Mouse (Mus musculus) cerebellum, postnatal 10 days (tissue): ENCODE measurements at regions not wholly inside any gene's neighbourhood (a gene's known extent, or its start where the extent isn't known, plus 50 kb on each side); places are given as distances from the start of the nearest gene placed in this dataset.

Source experiments
- DNase-seq, 2 experiments: peaks; one replicate each; pipeline ENCODE4 v3.0.0; 2021; ENCODE audit warnings: mixed read lengths in 2 of 2

DNA sequence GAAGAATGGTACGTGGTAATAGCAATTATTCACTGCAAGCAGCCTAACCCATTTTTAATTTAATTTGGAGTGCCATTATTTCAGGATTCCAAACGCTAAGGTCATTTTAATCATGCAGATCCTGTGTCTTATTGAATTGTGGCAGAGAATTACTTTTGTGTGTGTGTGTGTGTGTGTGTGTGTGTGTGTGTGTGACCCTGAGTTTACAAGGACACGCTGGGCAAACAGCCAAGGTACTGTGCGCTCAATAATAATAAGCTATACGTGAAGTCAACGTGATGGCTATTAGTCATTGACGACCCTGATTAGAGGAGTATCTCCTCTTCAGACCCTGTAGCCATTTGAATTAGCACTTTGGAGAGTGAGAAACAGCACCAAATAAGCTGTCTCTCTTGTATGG is 144.1 kb downstream of the Klf7 start:
- no peak for DNase-seq

GRCm38 (mm10) chr1:63977302-63977888 is 144.7 kb downstream of the Klf7 start:
- DNase-seq, result no peak

DNA sequence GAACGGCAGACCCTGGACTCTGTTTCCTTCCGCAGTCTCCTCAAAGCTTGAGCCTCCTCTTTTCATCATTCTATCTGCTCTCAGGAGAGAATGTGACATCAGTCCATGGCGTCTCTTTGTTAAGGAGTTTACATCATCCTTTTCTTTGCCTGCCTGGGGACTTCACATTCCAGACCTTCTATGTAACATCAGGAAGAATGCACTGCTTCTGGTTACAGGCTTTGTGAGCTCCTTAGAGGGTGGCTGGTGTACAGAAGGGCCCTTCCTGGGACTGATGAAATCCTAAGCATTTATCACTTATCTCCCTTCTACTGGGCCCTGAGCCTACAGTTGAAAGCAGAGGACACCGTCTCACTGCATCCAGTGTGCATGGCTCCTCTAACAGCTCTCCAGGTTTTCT is 145.2 kb downstream of the Klf7 start:
- no peak for DNase-seq

GRCm38 (mm10) chr1:63967849-63968248 is 154.2 kb downstream of the Klf7 start:
- DNase-seq, result no peak

DNA sequence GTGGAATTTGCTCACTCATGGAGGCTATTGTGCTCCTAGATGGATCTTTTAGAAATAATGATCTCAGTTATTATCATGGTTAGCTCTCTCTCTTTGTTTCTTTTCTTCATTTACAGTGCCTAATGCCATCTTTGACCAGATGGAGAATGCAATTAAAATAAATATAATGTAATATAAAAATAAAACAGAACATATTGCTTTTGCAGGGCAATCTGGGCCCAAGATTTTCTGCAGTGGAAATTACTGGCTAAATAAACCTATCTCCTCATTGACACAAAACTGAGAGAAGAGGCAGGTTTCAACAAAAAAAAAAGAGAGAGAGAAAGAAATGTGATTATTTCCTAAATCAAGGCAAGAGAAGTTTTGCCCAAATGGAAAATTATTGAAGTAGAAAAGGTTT is 156.6 kb downstream of the Klf7 start:
- DNase-seq, result no peak

DNA sequence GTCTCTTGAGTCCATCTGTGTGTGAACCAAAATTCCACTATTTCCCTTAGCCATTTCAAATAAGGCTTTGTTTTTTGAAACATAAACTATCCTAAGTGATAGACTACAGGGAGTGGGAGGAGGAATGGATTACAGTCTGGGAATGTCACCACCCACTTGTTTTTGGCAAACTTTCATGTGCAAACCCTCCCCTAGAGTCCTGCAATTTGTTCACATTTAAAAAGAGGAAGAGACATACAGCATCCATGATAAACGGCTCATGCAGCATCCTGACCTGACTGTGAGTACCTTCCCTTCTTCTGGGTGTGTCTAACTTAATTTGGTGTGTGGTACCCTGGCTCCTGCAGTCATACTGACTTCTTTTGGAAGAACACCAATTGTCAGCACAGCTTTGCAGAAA is 157.6 kb downstream of the Klf7 start:
- no peak for DNase-seq

DNA sequence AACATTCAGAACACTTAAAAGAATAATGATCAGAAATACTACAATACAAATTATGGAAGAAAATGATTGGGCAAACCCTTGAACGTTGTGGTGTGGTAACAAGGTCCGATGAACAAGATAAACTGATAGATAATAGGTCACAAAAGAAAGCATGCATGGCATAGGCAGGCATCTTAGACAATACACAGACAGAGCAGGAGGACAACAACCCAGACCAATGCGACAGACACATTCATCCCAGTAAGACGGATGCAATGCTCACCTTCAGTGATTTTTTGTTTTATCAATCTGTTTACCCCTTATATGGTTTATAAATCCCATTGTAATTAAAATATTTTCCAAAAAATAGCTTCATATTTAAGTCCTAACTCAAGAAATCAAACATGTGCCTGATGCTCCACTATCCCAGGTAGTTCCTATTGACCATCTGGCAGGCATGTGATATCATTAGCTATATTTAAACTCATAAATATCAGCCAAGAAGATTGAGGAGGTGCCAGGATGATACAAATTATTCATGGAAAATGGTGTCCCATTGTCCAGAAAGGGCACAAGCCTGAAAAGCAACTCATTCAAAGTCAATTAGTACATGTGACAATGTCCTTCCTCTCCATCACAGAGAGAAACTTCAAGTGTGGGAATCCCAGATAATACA is 166.3 kb downstream of the Klf7 start:
- peak; percentile 11 to 67 for DNase-seq

- DNase-seq, result no peak
Observed at GRCm38 (mm10) chr1:63954876-63955513, 167.1 kb downstream of the Klf7 start.

GRCm38 (mm10) chr1:63954172-63954571 is 167.9 kb downstream of the Klf7 start:
- DNase-seq, result peak in 1 of 2 experiments; percentile 5

DNA sequence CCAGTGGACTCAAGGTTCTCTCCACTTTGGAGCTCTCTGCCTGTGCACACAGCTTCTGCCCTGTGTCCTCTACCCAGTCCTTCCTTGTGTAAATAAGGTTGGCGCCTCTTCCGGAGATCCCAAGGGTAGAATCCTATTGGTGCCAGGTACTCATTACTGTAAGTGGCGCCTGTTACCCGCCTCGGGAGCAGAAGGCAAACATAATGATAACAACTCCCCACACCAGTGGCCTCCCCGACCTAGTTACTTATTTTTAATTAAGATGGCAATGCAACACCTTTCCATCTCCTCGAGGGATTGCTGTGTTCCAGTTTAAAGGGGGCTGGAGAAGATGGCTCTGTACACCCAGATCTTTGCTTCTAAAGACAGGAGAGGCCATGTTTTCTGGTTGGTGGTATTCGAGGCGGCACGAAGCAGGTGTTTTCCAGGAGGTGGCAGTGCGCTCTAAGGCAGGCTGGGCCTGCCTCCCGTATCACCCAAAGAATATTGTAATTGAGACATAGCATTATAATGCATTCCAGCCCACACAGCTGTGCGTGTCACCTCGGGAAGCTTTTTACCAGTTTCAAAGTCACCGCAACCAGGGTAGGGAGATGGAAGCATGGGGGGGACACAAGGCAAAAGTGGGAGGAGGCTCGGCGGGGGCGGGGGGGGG is 168.7 kb downstream of the Klf7 start:
- DNase-seq, result peak; percentile 69 to 77

- no peak for DNase-seq
Observed at GRCm38 (mm10) chr1:63951663-63952062, 170.4 kb downstream of the Klf7 start.

DNA sequence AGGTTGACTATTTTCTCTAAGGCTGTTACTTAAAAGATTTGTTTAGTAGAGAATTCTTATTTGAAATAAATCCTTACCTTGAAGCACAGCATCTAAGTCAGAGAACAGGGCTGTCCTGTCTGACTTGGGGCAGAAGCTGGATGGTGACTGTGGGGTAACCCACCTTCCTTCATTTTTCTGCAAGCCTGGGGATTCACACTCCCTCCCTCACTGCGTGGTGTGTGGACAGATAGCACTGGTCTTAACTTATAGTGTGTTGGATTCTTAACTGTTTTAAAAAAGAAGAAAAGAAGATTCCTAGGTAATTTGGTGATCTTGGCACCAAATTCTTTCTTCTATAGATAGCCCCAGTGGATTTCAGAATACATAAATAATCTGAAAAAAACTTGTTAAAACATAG is 174.8 kb downstream of the Klf7 start:
- DNase-seq, result no peak

DNA sequence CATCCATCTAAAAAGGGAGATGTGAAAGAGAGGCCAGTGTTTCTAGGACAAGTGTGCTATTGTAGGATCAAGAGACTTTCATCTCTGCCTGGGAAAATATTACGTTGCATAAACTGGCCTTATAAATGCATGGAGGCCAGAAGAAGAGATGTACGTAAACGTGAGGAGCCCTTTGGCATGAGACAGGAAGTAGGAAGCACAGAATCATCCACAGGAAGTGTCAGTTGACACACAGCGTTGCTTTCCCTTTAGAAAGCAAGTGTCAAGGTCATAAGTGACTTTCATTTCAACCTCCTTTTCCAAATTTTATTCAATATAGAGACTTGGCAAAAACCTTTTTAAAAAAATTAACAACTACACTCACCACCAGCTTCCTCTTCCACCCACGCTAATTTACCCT is 175.2 kb downstream of the Klf7 start:
- DNase-seq, result no peak

DNA sequence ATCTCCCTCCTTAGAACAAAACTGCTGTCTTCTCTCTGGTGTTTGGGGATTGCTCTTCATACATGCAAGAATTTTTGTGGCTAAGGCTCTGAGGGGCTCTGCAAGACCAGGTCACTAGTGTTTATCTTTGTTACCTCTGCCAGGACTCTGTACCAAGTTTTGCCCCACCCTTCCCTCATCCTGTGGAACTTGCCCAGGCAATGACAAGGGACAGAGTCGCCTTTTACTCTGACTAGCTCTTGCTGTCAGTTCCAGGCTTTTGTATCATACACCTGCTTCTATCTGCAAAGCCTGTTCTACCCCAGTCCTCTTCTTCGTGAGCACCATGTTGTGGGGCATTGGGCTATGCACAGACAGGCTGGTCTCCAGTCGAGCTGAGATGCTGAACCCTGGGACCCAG is 175.7 kb upstream of the 4933402D24Rik start:
- no peak for DNase-seq

- DNase-seq, result no peak
Observed at GRCm38 (mm10) chr1:63938416-63938815, 169.3 kb upstream of the 4933402D24Rik start.

DNA sequence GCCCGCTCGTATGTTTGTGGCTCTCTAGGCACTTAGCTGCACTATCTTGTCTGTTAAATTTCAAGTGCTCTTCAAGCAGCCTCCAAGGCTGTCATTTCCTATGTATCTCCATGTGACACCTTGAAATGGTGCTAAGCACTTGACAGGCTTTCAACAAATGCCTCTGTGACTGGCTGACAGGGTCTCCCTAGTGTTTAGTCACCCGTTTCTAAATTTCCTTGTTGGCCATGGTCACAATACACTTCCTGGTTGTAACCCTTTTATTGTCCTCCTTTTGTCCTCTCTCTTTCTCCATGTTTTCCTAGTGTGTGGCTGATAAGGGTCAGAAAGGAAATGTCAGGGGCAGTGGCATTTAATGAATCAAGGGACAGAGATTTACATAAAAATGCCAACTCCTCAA is 168.4 kb upstream of the 4933402D24Rik start:
- DNase-seq, result no peak

DNA sequence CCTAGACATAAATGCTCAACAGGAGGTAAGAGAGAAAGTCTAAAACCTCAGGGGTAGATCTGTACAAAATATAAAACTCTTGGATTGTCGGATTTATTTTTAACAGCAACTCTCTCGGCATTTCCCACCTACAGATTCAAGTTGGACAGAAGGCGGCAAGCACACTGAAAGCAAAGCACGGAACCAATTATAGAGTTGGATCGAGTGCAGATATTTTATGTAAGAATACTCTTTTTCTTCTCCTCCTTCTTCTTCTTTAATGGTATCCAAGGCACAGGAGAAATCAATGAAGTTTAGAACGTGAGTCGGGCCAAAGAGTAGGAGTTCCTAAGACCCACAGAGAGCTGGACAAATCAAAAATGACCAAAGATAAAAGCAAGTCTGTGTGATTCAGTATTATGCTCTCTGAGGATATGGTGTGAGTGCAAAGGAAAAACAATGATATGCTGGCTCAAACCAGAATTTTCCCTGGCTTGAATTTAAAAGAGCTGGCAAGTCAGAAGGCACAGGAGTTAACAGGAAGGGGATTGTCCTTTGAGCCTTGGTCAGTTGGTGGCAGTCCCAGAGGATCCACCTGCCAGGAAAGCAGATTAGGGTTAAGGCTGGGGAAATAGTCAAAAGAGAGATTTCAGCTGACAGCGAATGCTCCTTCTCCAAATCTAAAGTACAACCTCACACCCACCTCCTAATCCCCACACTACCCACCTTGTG is 165.7 kb upstream of the 4933402D24Rik start:
- peak in 1 of 2 experiments; percentile 24 for DNase-seq

DNA sequence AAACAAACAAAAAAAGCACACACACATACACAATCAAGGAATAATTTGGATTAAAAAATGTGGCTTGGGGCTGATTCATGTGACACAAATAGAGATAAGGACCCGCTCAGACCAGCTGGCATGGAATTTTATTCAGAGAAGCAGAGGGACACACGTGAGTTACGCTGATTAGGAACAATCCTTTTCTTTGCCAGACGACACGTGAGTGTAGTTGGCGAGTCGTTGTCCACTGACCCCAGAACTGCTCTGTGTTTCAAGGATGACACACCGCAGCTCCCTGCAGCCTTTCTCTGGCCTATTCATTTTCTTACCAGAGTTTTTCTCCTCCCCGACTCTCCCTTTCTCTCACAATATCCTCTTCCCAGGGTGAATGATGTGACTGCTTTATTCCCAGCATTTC is 163.4 kb upstream of the 4933402D24Rik start:
- DNase-seq, result peak in 1 of 2 experiments; percentile 6

DNA sequence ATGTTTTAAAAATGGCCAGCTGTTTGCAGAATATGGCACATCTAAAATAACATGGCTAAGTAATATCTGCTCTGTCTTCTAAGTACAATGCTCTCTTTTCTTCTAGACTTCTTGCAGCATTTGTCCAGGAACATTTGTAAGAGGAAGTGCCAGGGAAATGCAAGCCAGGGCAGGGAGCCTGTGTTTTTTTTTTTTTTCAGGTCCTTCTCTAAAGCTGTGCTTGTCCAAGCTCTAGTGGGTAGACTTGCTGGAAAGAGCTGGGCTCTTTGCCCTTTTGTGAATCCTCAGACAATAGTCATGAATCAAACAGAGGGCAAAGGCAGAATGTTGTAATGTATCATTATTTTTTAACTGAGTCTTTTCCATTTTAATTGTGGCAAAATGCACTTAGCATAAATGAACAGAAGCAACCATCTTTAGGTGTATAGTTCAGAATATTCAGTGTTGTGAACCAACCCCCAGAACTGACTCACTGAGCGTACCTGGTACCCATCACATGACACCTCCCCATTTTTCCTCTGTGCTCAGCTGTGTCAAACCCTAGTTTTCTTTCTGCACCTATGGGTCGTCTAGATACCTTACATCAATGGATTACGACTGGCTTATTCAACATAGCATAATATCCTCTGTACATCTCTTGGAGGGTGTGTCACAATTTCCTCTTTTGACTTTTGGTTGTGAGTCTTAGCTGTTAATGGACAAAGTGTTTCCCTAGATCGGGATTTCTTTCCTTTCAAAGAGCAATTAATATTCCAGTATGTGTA is 160.5 kb upstream of the 4933402D24Rik start:
- DNase-seq, result peak; percentile 33 to 36

DNA sequence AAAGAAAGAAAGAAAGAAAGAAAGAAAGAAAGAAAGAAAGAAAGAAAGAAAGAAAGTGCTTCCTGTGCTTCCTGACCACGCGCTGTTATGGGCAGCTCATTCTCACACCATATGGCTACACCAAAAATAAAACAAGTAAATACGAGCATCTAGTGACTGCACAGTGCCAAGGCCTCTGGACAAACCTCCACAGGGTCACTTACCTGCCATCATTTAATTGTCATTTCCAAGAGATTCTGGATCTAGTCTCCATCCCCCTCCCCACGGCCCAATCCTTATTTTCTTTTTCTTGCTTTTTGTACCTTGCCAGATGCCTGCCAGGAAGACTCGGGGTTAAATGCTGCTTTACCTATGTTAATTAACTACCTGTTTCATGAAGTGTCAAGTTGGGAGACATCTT is 159.8 kb upstream of the 4933402D24Rik start:
- DNase-seq, result peak in 1 of 2 experiments; percentile 5

GRCm38 (mm10) chr1:63928361-63928760 is 159.3 kb upstream of the 4933402D24Rik start:
- no peak for DNase-seq

- no peak for DNase-seq
Observed at GRCm38 (mm10) chr1:63920181-63920933, 151.3 kb upstream of the 4933402D24Rik start.
